Mouse (Mus musculus): ENCODE results near the gene Tprn. TPM values are rescaled to one million over a fixed set of nuclear protein-coding genes. Genes with fewer than 3 reads are reported as not detected.

Gene Tprn
- polyA plus RNA-seq, 1 experiment from 2014 or later: 6.4 TPM

DNA sequence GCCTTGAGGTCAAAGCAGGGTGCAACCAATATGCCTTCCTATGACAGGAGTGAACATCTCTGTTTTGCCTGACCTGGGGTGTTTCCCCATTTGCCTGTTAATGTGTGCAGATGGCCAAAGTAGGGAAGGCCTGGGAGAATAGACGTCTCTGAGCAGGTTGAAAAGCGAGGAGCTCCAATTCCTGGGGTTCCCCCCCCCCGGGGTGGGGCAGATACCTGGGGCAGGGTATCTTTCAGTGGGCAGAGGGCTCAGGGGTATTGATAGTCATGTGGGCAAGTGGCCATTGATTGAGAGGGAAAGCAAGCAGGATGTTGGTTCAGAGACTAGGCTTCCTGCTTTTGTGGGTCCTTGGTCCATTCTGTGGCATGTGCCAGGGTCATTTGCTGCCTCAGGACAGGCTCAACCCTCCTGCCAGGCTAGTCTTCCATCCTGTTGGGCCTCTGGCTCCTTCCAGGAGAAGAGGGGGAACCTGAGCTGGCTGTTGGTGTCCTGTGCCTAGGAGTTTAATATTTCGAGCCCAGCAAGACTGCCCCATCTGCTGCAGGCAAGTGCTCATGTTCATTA is 5.4 kb downstream of the Tprn start:
- no peak for ATAC-seq (ENCODE audit: low read depth)
- H3K36me3 ChIP-seq (ENCODE audit: control insufficient read depth, insufficient read depth, low read length): peaks cover 3% of the 10 kb centered on the region; the same call in 1 of the 2 replicates
- no peak overlapping the region for H3K4me3 ChIP-seq (ENCODE audit: low read length)
- peaks cover 36% of the 10 kb centered on the region for H3K4me1 ChIP-seq (replicated peaks; ENCODE audit: control insufficient read depth, insufficient read depth, low read length)
- 63% methylated on average over 4 of the region's 4 CpGs for WGBS
- H3K27ac ChIP-seq (ENCODE audit: low read length): no peak overlapping the region
- no peak overlapping the region for H3K4me2 ChIP-seq (ENCODE audit: low read depth, low read length)
- H3K27me3 ChIP-seq (ENCODE audit: control insufficient read depth, insufficient read depth, low read depth, low read length): peaks cover 5% of the 10 kb centered on the region
- no peaks in the 10 kb centered on the region for H3K9me3 ChIP-seq (ENCODE audit: control insufficient read depth, low read length)
- no peak overlapping the region for H3K9ac ChIP-seq (ENCODE audit: low read length)

DNA sequence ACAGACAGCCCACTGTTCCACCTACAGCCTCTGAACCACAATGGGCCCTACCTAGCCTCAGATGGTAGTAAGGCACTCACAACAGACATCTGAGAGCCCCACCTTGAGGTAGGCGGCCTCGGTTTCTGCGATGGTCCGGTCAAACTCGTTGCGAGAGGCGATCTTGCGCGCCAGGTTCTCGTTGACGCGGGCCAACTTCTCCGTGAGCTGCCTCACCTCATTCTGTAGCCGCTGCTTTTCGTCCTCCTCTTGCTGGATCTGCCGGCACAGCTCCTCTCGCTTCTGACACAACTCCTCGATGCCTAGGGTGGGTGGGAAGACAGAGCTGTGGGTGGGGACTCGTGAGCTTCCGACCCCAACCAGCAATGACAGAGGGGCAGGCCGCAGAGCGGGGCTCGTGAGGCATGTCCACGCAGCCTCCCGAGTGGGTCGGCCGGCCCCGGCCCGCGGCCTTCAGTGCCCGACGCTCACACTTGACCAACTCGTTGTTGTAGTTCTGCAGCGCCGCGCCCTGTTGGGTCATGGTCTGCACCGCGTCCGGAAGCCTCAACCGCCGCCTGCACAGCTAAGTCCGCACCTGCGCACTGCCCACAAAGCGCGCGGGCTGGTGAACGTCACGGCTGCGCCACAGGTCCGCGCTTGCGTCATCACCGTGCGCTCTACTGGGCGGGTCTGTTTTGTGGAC is 9.6 kb downstream of the Tprn start, which contains the start of the genes Ssna1 and Anapc2:
Gene Ssna1, minus strand, starts transcription at position 612 of the 685 bp plus-strand sequence.
Gene Anapc2, plus strand, starts transcription at position 652 of the 685 bp plus-strand sequence.
- WGBS: under 1% methylated on average over 54 of the region's 55 CpGs

DNA sequence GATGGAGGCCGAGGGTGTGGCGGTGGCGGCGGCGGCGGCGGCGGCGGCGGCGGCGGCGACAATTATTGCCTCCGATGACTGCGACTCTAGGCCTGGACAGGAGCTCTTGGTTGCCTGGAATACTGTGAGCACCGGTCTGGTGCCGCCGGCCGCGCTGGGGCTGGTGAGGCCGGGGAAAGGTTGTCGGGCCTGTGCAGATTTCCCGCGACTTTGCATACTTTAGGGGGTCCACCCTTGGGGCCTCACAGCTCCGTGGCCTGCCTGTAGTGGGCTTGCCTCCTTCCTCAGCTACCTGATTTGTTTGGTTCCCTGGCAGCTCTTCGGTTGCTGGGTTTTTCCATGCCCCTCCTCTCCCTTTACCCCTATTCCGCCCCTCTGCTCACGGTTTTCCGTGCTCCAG is 10.1 kb downstream of the Tprn start:
- peak; percentile 59 for ATAC-seq (ENCODE audit: low read depth)
- Histone ChIP-seq H3K36me3 (ENCODE audit: control insufficient read depth, insufficient read depth, low read length) (peaks cover 28% of the 10 kb centered on the region), H3K9me3 (ENCODE audit: control insufficient read depth, low read length) (no peaks in the 10 kb centered on the region), H3K4me1 (replicated peaks; ENCODE audit: control insufficient read depth, insufficient read depth, low read length) (peaks cover 16% of the 10 kb centered on the region), H3K4me3 (ENCODE audit: low read length) (peak overlapping the region; percentile 79), H3K9ac (ENCODE audit: low read length) (peak overlapping the region; percentile 89), H3K27ac (ENCODE audit: low read length) (no peak overlapping the region), H3K27me3 (ENCODE audit: control insufficient read depth, insufficient read depth, low read depth, low read length) (no peaks in the 10 kb centered on the region), H3K4me2 (ENCODE audit: low read depth, low read length) (peak overlapping the region; percentile 88)
- under 1% methylated on average over 27 of the region's 29 CpGs for WGBS

More for the DNA sequence above, 9.6 kb downstream of the Tprn start, which contains the start of the genes Ssna1 and Anapc2:
- peaks cover 24% of the 10 kb centered on the region for H3K36me3 ChIP-seq (ENCODE audit: control insufficient read depth, insufficient read depth, low read length)
- peak within 1 kb of the TSS; percentile 88 for H3K4me2 ChIP-seq (ENCODE audit: low read depth, low read length)
- peak within 1 kb of the TSS; percentile 82 for H3K27ac ChIP-seq (ENCODE audit: low read length)
- peaks cover 16% of the 10 kb centered on the region for H3K4me1 ChIP-seq (replicated peaks; ENCODE audit: control insufficient read depth, insufficient read depth, low read length)
- ATAC-seq (ENCODE audit: low read depth): peak; percentile 97
- H3K9me3 ChIP-seq (ENCODE audit: control insufficient read depth, low read length): no peaks in the 10 kb centered on the region
- H3K9ac ChIP-seq (ENCODE audit: low read length): peak within 1 kb of the TSS; percentile 89
- peak within 1 kb of the TSS; percentile 79 for H3K4me3 ChIP-seq (ENCODE audit: low read length)
- H3K27me3 ChIP-seq (ENCODE audit: control insufficient read depth, insufficient read depth, low read depth, low read length): no peaks in the 10 kb centered on the region

GRCm38 (mm10) chr2:25273010-25273409 is 10.6 kb downstream of the Tprn start:
- no peak for ATAC-seq (ENCODE audit: low read depth)
- 26% methylated on average over 16 of the region's 16 CpGs for WGBS
- H3K4me1 ChIP-seq (replicated peaks; ENCODE audit: control insufficient read depth, insufficient read depth, low read length): peaks cover 16% of the 10 kb centered on the region
- H3K27ac ChIP-seq (ENCODE audit: low read length): no peak overlapping the region
- H3K9ac ChIP-seq (ENCODE audit: low read length): peak overlapping the region; percentile 89
- H3K4me2 ChIP-seq (ENCODE audit: low read depth, low read length): peak overlapping the region; percentile 88
- H3K27me3 ChIP-seq (ENCODE audit: control insufficient read depth, insufficient read depth, low read depth, low read length): no peaks in the 10 kb centered on the region
- H3K36me3 ChIP-seq (ENCODE audit: control insufficient read depth, insufficient read depth, low read length): peaks cover 33% of the 10 kb centered on the region
- H3K9me3 ChIP-seq (ENCODE audit: control insufficient read depth, low read length): no peaks in the 10 kb centered on the region
- H3K4me3 ChIP-seq (ENCODE audit: low read length): peak overlapping the region; percentile 79

DNA sequence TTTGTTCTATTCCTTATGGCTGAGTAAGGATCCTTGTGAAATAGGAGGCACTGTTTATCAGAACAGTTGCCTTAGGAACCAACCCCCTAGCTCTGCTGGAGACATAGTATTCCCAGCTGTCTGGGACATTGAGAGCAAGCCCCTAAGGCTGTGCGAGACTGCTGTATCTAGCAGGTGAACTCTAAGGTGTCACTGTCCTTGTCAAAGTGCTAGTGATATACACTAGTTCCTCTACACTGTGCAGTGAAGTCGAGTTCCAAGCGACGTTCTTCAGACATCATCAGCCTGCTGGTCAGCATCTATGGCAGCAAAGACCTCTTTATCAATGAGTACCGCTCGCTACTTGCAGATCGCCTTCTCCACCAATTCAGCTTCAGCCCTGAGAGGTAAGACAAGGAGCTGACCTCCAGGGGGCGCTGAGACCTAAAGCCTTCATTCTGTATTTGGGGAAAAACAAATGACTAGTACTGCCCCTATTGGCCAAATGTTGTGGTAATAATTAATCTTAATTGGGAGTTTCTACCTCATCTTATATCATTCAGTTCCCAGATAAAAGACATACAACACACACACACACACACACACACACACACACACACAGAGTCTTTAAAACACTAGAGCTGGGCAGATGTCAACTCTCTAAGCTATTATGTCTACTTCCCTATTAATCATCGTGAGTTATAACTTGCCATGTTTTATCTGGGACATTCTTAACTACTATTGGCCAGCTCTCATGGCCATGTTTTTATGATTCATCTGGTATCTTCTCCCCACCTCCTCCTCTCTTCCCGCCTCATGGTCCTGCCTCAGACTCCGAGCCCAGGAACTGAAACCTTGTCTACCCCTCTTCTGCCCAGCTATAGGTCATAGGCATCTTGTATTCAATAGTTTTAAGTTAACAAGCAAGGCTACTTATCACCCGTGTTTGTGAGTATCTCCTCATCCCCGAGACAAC is 16.8 kb downstream of the Tprn start:
- WGBS: 57% methylated on average over 13 of the region's 13 CpGs
- Histone ChIP-seq H3K27me3 (ENCODE audit: control insufficient read depth, insufficient read depth, low read depth, low read length) (no peaks in the 10 kb centered on the region), H3K36me3 (ENCODE audit: control insufficient read depth, insufficient read depth, low read length) (peaks cover 62% of the 10 kb centered on the region), H3K9ac (ENCODE audit: low read length) (no peak overlapping the region), H3K4me3 (ENCODE audit: low read length) (no peak overlapping the region), H3K4me2 (ENCODE audit: low read depth, low read length) (no peak overlapping the region), H3K27ac (ENCODE audit: low read length) (no peak overlapping the region), H3K9me3 (ENCODE audit: control insufficient read depth, low read length) (no peaks in the 10 kb centered on the region), H3K4me1 (replicated peaks; ENCODE audit: control insufficient read depth, insufficient read depth, low read length) (no peaks in the 10 kb centered on the region)
- ATAC-seq (ENCODE audit: low read depth): peak; percentile 47

DNA sequence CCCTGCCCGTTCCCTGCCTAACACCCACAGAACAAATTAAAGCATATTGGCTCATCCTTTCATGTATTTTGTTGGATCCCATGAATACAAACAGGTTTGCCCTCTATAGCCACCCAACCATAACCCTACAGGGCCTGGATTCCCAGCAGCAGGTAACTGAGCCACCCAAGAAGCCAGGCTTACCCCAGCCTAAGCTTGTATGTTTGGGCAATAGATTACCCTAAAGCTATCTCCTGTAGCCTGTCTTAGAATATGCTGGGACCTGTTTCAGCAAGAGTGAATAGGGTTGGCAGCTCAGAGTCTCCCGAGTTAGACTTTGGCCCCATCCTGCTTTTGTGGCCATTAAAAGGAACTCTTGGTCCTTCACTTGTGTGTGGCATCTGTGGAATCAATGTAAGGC is 23.1 kb downstream of the Tprn start:
- 82% methylated on average over 2 of the region's 2 CpGs for WGBS
- H3K27me3 ChIP-seq (ENCODE audit: control insufficient read depth, insufficient read depth, low read depth, low read length): peaks cover 21% of the 10 kb centered on the region
- no peak overlapping the region for H3K4me3 ChIP-seq (ENCODE audit: low read length)
- peak overlapping the region; percentile 92 for H3K27ac ChIP-seq (ENCODE audit: low read length)
- peaks cover 14% of the 10 kb centered on the region for H3K4me1 ChIP-seq (replicated peaks; ENCODE audit: control insufficient read depth, insufficient read depth, low read length)
- no peak overlapping the region for H3K4me2 ChIP-seq (ENCODE audit: low read depth, low read length)
- H3K9me3 ChIP-seq (ENCODE audit: control insufficient read depth, low read length): no peaks in the 10 kb centered on the region
- no peak for ATAC-seq (ENCODE audit: low read depth)
- peaks cover 37% of the 10 kb centered on the region for H3K36me3 ChIP-seq (ENCODE audit: control insufficient read depth, insufficient read depth, low read length)
- no peak overlapping the region for H3K9ac ChIP-seq (ENCODE audit: low read length)

- Histone ChIP-seq H3K9me3 (ENCODE audit: control insufficient read depth, low read length) (no peaks in the 10 kb centered on the region), H3K27ac (ENCODE audit: low read length) (peak overlapping the region; percentile 92), H3K4me2 (ENCODE audit: low read depth, low read length) (peak overlapping the region; percentile 30; the same call in 1 of the 2 replicates), H3K27me3 (ENCODE audit: control insufficient read depth, insufficient read depth, low read depth, low read length) (peaks cover 29% of the 10 kb centered on the region), H3K4me3 (ENCODE audit: low read length) (no peak overlapping the region), H3K36me3 (ENCODE audit: control insufficient read depth, insufficient read depth, low read length) (peaks cover 33% of the 10 kb centered on the region), H3K4me1 (replicated peaks; ENCODE audit: control insufficient read depth, insufficient read depth, low read length) (peaks cover 21% of the 10 kb centered on the region), H3K9ac (ENCODE audit: low read length) (peak overlapping the region; percentile 43; the same call in 1 of the 2 replicates)
- peak; percentile 16; the same call in 1 of the 2 replicates for ATAC-seq (ENCODE audit: low read depth)
- 68% methylated on average over 1 of the region's 1 CpGs for WGBS
These were observed 23.9 kb downstream of the Tprn start for GRCm38 (mm10) chr2:25286314-25286713.

- H3K27me3 ChIP-seq (ENCODE audit: control insufficient read depth, insufficient read depth, low read depth, low read length): peaks cover 36% of the 10 kb centered on the region
- H3K9me3 ChIP-seq (ENCODE audit: control insufficient read depth, low read length): no peaks in the 10 kb centered on the region
- H3K27ac ChIP-seq (ENCODE audit: low read length): peak overlapping the region; percentile 92
- H3K36me3 ChIP-seq (ENCODE audit: control insufficient read depth, insufficient read depth, low read length): peaks cover 29% of the 10 kb centered on the region
- H3K4me3 ChIP-seq (ENCODE audit: low read length): no peak overlapping the region
- peak overlapping the region; percentile 30 for H3K4me2 ChIP-seq (ENCODE audit: low read depth, low read length)
- ATAC-seq (ENCODE audit: low read depth): peak; percentile 76
- 34% methylated on average over 7 of the region's 7 CpGs for WGBS
- peaks cover 22% of the 10 kb centered on the region for H3K4me1 ChIP-seq (replicated peaks; ENCODE audit: control insufficient read depth, insufficient read depth, low read length)
- no peak overlapping the region for H3K9ac ChIP-seq (ENCODE audit: low read length)
These were observed 24.6 kb downstream of the Tprn start for GRCm38 (mm10) chr2:25286837-25287636.
